Mouse (Mus musculus) lung, adult 2 months (tissue): Measurements from ENCODE around the gene Ppm1h.

ENCODE experiments used
- CTCF ChIP-seq: fragments of 200-500 bp; IDR thresholded peaks from 2 replicates; pipeline ENCODE4 v1.5.1; 2011; ENCODE audit warnings: mild to moderate bottlenecking, low read length, control low read depth; ENCODE audit not compliant: insufficient read depth
- POLR2A ChIP-seq: fragments of 200-500 bp; IDR thresholded peaks from 2 replicates; pipeline ENCODE4 v1.6.1; 2011; ENCODE audit warnings: low read depth, mild to moderate bottlenecking, control low read depth, low read length, borderline replicate concordance; ENCODE audit errors: extremely low read depth

GRCm38 (mm10) chr10:122817741-122818140 lies 139.2 kb downstream of the Ppm1h start:
- TF ChIP-seq CTCF (no peak), POLR2A (no peak)
